Mouse (Mus musculus): Measurements from ENCODE around the gene Slc22a2. TPM values are rescaled to one million over a fixed set of nuclear protein-coding genes. Genes with fewer than 3 reads are reported as not detected.
"Not testable (repeated sequence)": the region's sequence is repeated elsewhere in the genome, so short reads cannot be mapped to it uniquely, and the experiment has no call there.

Gene Slc22a2
- polyA plus RNA-seq (2015; fragmentation: Nextera tagmentation; extraction: Ambion mirVana), result not detected in 2 replicates

DNA sequence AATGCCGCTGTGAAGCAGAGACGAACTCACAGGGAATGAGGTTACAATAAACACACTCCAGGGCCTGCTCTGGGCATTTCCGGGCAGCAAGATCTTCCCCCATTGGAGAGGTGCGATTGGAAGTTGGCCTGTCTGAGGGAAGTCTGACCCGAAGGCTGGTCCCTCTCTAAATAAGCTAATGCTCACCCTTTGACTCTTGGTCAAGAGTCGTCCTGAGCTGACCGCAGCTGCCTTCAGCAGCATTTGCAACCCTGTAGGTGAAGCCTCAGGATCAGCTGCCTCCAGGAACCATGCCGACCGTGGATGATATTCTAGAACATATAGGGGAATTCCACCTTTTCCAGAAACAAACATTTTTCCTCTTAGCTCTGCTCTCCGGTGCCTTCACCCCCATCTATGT, at the start of gene Slc22a2:
Slc22a2 (plus strand) TSS at position 142 of the 400 bp plus-strand sequence.
- no peak within 1 kb of the TSS for H3K4me2 ChIP-seq
- peaks cover 28% of the 10 kb centered on the region for H3K27me3 ChIP-seq (replicated peaks)
- ATAC-seq (ENCODE audit: extremely low read depth, insufficient number of reproducible peaks, low FRiP score, low TSS enrichment), result no peak
- H3K36me3 ChIP-seq, result no peaks in the 10 kb centered on the region
- no peak within 1 kb of the TSS for H3K9ac ChIP-seq
- no peaks in the 10 kb centered on the region for H3K9me3 ChIP-seq
- H3K27ac ChIP-seq (replicated peaks), result no peak within 1 kb of the TSS
- 75% methylated on average over 10 of the region's 10 CpGs for WGBS
- H3K4me1 ChIP-seq, result peaks cover 12% of the 10 kb centered on the region
- H3K4me3 ChIP-seq, result no peak within 1 kb of the TSS

DNA sequence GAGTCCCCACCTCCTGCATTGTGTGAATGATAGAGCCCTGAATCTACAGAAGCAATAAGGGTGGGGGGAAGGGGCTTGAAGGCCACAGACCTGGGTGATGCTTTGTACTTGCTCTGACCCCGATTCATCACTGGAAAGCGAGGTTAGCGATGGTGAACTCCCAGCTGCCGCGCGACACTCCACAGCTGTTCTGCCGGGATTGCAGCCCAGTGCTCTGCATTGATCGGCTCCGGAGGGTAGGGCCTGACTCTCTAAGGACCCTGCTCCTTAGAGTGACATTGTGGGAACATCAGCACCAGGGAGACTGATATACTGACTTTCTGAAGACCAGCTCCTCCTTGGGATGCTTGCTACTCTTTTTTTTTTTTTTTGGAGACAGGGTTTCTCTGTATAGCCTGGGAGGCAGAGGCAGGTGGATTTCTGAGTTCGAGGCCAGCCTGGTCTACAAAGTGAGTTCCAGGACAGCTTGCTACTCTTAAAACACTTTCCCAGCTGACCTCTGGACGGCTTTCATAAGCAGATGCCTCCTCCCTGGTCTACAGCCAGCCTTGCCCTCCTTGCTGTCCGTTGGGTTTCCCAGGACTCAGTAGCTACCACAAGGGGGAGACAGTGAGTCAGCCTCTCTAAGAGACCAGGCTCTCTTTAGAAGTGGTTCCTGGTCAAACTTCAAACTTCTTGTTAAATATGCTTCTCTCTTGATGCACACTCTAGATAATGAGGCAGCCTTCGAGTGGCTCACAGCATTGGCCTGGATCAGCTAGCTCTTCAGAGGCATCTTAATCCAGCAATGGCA, 49.4 kb upstream of the Slc22a2 start:
- H3K4me2 ChIP-seq, result no peak overlapping the region
- ATAC-seq (ENCODE audit: extremely low read depth, insufficient number of reproducible peaks, low FRiP score, low TSS enrichment), result no peak

DNA sequence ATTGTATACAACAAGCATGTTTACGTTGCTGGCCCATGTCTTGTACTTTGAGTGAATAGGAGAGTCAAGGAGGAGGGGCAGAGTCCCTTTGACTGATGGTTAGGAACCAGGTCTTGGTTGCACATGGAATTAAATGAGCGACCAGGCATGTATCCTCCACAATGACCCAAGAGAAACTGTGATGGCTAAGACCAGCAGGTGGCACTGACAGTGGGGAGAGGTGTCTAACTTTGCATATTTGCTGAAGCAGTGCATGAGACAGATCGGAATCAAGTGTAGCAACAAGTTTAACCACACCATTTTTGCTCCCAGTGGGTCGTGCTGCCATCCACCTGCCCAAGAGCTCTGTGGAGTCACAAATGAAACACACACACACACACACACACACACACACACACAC, 21.7 kb upstream of the Slc22a2 start:
- H3K4me3 ChIP-seq, result no peak overlapping the region
- 79% methylated on average over 4 of the region's 4 CpGs for WGBS
- no peak for ATAC-seq (ENCODE audit: extremely low read depth, insufficient number of reproducible peaks, low FRiP score, low TSS enrichment)
- H3K27ac ChIP-seq (replicated peaks), result no peak overlapping the region
- no peak overlapping the region for H3K4me2 ChIP-seq
- H3K36me3 ChIP-seq, result no peaks in the 10 kb centered on the region
- peaks cover 15% of the 10 kb centered on the region for H3K9me3 ChIP-seq
- H3K9ac ChIP-seq, result no peak overlapping the region
- H3K4me1 ChIP-seq, result no peaks in the 10 kb centered on the region
- H3K27me3 ChIP-seq (replicated peaks), result no peaks in the 10 kb centered on the region

More for the DNA sequence above, 49.4 kb upstream of the Slc22a2 start:
- peaks cover 18% of the 10 kb centered on the region for H3K4me1 ChIP-seq
- H3K27me3 ChIP-seq (replicated peaks), result 0 out of 2 replicates have a peak, but pooled peaks cover 9% of the 10 kb centered on the region
- no peaks in the 10 kb centered on the region for H3K36me3 ChIP-seq
- H3K4me3 ChIP-seq, result no peak overlapping the region
- H3K9me3 ChIP-seq, result no peaks in the 10 kb centered on the region
- no peak overlapping the region for H3K27ac ChIP-seq (replicated peaks)
- 51% methylated on average over 13 of the region's 13 CpGs for WGBS
- no peak overlapping the region for H3K9ac ChIP-seq

DNA sequence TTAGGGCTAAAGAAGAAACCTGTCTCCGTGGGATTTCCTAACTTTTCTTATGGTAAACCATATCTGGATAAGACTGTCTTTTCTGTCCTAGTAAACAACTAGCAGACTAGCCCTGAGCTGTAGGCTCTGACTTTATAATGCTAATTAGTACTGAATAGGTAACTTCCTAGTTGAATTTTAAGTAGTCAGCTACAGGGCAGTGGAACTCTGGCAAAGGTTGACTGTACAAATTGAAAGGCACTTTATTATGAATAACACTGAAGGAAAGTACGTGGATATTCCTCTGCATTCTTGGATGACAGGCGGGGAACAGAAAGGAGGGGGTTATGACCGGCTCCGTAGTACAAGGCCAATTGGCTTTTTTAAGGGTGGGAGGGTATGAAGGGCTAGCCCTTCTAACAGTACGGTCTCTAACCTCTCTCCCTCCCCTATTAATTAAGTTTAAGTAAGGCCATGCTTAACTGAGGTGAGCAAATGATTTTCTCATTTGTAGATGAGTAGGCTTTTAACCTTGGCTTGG, 19.4 kb upstream of the Slc22a2 start:
- not testable (repeated sequence) for H3K4me2 ChIP-seq; H3K27me3 ChIP-seq (replicated peaks); ATAC-seq (ENCODE audit: extremely low read depth, insufficient number of reproducible peaks, low FRiP score, low TSS enrichment); H3K27ac ChIP-seq (replicated peaks); H3K4me1 ChIP-seq; H3K36me3 ChIP-seq; H3K9me3 ChIP-seq; H3K9ac ChIP-seq; H3K4me3 ChIP-seq
- WGBS, result 76% methylated on average over 6 of the region's 6 CpGs

DNA sequence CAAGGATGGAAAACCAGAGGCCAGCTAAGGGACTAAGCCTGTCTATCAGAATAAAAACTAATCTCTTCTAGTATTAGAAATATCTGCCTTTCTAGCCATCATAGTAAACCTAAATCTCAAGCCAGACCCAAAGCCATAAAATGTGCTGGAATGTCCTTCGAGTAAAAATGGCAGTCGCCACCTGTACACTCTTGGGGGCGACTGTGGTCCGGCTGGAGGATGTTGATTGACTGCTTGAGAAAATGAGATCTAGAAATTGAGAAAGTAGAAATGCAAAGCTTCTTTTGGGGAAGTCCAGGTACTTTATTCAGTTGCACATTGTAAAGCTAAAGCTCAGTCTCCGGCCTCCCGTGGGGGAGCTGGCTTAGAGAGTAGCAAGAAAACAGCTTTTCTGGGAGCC, 18.5 kb upstream of the Slc22a2 start:
- no peak overlapping the region for H3K9ac ChIP-seq
- no peak overlapping the region for H3K4me2 ChIP-seq
- H3K27me3 ChIP-seq (replicated peaks), result no peaks in the 10 kb centered on the region
- no peak overlapping the region for H3K27ac ChIP-seq (replicated peaks)
- H3K9me3 ChIP-seq, result peaks cover 5% of the 10 kb centered on the region; the same call in 1 of the 2 replicates
- H3K36me3 ChIP-seq, result no peaks in the 10 kb centered on the region
- WGBS, result 85% methylated on average over 6 of the region's 6 CpGs
- H3K4me3 ChIP-seq, result no peak overlapping the region
- no peak for ATAC-seq (ENCODE audit: extremely low read depth, insufficient number of reproducible peaks, low FRiP score, low TSS enrichment)
- no peaks in the 10 kb centered on the region for H3K4me1 ChIP-seq

DNA sequence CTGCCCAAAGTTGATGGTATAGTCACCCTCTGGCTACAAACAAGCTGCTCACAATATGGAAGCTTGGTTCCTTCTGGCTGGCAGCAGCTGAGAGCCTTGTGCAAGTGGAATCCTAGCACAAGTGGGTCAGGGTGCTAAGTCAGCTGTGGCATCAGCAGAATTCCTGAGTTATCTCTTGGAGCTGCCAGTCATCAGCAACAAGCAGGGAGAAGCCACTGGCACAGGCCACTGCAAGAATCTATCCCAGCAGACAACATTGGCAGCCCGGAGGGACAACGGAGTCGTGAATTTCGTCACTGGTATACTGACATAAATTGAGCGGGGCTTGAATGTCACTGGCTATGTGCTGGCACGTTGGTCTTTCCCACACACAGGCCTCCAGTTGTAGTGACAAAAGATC, 12.6 kb upstream of the Slc22a2 start:
- Histone ChIP-seq H3K36me3 (no peaks in the 10 kb centered on the region), H3K9ac (no peak overlapping the region), H3K4me2 (0 out of 2 replicates have a peak overlapping the region, but pooled peaks have one; percentile 5), H3K4me1 (peaks cover 16% of the 10 kb centered on the region), H3K27ac (replicated peaks) (0 out of 2 replicates have a peak overlapping the region, but pooled peaks have one; percentile 10), H3K9me3 (no peaks in the 10 kb centered on the region), H3K27me3 (replicated peaks) (0 out of 2 replicates have a peak, but pooled peaks cover 4% of the 10 kb centered on the region), H3K4me3 (no peak overlapping the region)
- ATAC-seq (ENCODE audit: extremely low read depth, insufficient number of reproducible peaks, low FRiP score, low TSS enrichment), result no peak
- 24% methylated on average over 6 of the region's 6 CpGs for WGBS

DNA sequence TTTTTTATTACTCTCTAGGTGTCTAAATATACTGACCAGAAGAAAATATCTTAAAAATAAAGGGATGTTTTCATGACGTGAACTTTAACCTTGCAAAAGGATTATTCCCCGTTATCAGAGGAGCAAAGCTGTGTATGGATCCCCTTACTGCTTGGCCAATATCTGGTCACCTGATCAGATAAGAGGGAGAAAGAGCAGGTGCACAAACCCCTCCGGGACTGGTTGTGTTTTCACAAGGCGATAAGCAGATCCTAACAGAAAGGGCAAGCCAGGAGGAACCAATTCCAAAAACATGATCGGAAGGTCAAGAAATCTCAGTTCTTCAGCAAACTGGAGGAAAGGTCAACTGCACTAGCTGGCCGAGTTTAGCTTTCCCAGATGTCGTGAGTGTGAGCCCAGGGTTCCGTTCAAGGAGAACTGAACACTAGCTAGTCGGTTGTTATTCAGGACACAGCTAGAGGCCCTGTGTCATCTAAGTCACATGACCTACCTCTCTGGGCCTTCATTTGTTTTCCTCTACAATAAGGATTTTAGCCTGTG, 11.9 kb upstream of the Slc22a2 start:
- Histone ChIP-seq H3K4me2 (no peak overlapping the region), H3K27ac (replicated peaks) (no peak overlapping the region), H3K4me1 (peaks cover 16% of the 10 kb centered on the region), H3K9ac (no peak overlapping the region), H3K27me3 (replicated peaks) (0 out of 2 replicates have a peak, but pooled peaks cover 4% of the 10 kb centered on the region), H3K4me3 (no peak overlapping the region), H3K36me3 (no peaks in the 10 kb centered on the region), H3K9me3 (no peaks in the 10 kb centered on the region)
- WGBS, result 45% methylated on average over 9 of the region's 9 CpGs
- ATAC-seq (ENCODE audit: extremely low read depth, insufficient number of reproducible peaks, low FRiP score, low TSS enrichment), result no peak

DNA sequence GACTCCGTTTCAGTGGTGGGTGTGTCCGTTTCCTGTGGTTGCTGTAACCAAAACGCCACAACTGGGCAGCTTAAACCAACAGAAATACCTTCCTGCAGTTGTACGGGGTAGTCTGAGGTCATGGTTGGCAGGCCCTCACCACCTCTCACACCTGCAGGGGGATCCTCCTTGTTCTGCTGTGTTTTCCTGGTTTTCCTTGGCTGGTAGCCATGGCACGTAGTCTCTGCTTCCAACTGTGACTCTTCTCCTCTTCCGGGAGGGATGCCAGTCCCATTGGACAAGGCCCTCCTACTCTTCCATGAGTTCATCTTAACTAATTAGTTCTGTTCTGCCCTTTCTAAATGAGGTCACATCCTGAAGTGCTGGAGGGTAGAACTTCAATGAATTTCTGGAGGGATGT, 8.5 kb upstream of the Slc22a2 start:
- Histone ChIP-seq H3K4me3 (no peak overlapping the region), H3K4me1 (peaks cover 16% of the 10 kb centered on the region), H3K9me3 (no peaks in the 10 kb centered on the region), H3K9ac (no peak overlapping the region), H3K36me3 (no peaks in the 10 kb centered on the region), H3K4me2 (no peak overlapping the region), H3K27ac (replicated peaks) (no peak overlapping the region), H3K27me3 (replicated peaks) (0 out of 2 replicates have a peak, but pooled peaks cover 4% of the 10 kb centered on the region)
- WGBS, result 77% methylated on average over 6 of the region's 6 CpGs
- no peak for ATAC-seq (ENCODE audit: extremely low read depth, insufficient number of reproducible peaks, low FRiP score, low TSS enrichment)

DNA sequence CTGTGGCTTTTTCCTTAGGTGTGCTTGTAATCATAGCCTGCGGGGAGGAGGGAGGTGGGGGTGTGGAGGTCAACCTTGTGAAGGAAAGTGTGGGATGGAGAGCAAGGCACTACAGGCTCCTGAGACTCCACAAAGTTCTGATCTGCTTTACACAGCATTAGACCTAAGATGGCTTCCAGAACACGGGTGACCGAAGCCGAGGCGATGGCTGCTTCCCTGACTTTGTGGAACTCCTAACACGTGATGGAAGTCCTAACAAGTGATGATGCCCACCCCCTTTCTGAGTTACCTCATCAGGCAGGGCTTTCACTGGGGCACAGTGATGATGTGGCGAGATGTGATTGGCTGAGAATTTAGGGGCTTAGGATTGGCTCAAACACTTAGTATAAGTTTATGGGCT, 6.8 kb upstream of the Slc22a2 start:
- H3K4me2 ChIP-seq, result no peak overlapping the region
- H3K4me1 ChIP-seq, result peaks cover 3% of the 10 kb centered on the region
- ATAC-seq (ENCODE audit: extremely low read depth, insufficient number of reproducible peaks, low FRiP score, low TSS enrichment), result no peak
- peaks cover 8% of the 10 kb centered on the region; the same call in 1 of the 2 replicates for H3K27me3 ChIP-seq (replicated peaks)
- H3K4me3 ChIP-seq, result no peak overlapping the region
- no peak overlapping the region for H3K27ac ChIP-seq (replicated peaks)
- 85% methylated on average over 7 of the region's 7 CpGs for WGBS
- no peaks in the 10 kb centered on the region for H3K9me3 ChIP-seq
- no peak overlapping the region for H3K9ac ChIP-seq
- H3K36me3 ChIP-seq, result no peaks in the 10 kb centered on the region

DNA sequence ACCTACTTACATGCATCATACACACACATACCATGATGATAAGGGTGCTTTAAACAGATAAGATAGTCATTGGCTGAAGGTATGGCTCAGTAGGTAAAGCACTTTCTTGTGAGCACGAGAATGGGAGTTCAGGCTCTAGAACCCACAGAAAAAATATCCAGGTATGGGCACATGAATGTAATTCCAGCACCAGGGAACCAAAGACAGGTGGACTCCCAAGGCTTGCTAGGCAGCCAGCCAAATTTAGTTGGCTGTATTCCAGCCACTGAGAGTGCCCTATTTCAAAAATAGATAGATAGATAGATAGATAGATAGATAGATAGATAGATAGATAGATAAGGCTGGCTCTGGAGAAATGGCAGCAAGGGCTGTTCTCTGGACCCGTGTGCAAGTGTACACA, 1.4 kb downstream of the Slc22a2 start:
- WGBS, result 66% methylated on average over 2 of the region's 2 CpGs
- H3K36me3 ChIP-seq, result no peaks in the 10 kb centered on the region

DNA sequence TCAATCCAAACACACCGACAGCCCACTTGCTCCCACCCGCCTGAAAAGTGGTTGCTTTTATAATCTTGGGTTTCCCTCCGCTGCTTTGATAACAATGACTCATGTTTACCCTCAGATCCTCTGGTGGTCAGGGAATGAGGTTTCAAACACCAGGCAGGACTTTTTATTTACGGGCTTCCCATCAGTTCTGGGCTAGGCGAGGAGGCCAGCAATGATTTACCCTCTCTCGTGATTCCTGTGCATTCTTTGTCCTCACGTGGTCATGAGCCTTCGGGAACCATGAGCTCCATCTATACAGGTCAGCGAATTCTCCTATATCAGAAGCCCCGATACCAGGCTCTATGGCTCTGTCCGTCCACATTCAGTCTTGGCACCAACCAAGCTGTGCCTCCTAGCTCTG, 3.0 kb downstream of the Slc22a2 start:
- Histone ChIP-seq H3K9me3 (no peaks in the 10 kb centered on the region), H3K27me3 (replicated peaks) (peaks cover 24% of the 10 kb centered on the region), H3K36me3 (no peaks in the 10 kb centered on the region), H3K9ac (no peak overlapping the region), H3K4me2 (no peak overlapping the region), H3K4me3 (no peak overlapping the region), H3K4me1 (peaks cover 12% of the 10 kb centered on the region), H3K27ac (replicated peaks) (no peak overlapping the region)
- WGBS, result 65% methylated on average over 11 of the region's 11 CpGs
- no peak for ATAC-seq (ENCODE audit: extremely low read depth, insufficient number of reproducible peaks, low FRiP score, low TSS enrichment)

More for the DNA sequence above, 1.4 kb downstream of the Slc22a2 start:
- Histone ChIP-seq H3K4me2 (no peak overlapping the region), H3K27me3 (replicated peaks) (peaks cover 28% of the 10 kb centered on the region), H3K4me3 (no peak overlapping the region), H3K9ac (no peak overlapping the region), H3K4me1 (peaks cover 12% of the 10 kb centered on the region), H3K27ac (replicated peaks) (no peak overlapping the region), H3K9me3 (no peaks in the 10 kb centered on the region)
- ATAC-seq (ENCODE audit: extremely low read depth, insufficient number of reproducible peaks, low FRiP score, low TSS enrichment), result no peak

All from heart, embryonic 13.5 days (tissue).